Comparison of ENCODE assay signal across 9 mouse cellular contexts in the genomic region with DNA sequence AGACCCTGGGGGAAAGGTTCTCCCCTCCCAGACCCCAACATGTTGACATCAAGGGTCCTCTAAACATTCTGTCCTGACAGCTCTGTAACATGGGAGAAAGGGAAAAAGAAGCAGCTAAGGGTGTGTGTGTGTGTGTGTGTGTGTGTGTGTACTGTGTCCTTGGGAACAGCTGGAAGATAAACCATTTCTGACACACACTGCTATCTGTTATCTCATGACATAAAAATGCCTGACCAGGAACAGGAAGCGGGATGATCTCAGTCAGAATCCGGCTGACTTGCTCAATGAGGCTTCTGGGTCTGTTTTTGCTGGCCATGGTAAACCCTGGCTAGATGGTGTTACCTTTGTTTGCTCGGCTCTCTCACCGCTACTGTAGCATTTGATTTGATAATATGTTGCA.
DNase-seq lines count a peak whose midpoint lies in the region; ATAC-seq and TF ChIP-seq lines count a peak whose summit lies in the region.
"Had no signal": no experiment of that assay in that cellular context is flagged by ENCODE, and none has a peak within 500 bp of the region (broad histone marks: within the 10 kb centered on the region; RNA-seq: fewer than 3 reads in every experiment).

No protein-coding gene starts in this region.

- no peak overlapping the region for H3K9ac ChIP-seq in intestine, embryonic 14.5 days (ENCODE audit: low read length)
- H3K9ac ChIP-seq in intestine, postnatal 0 days (ENCODE audit: low read depth, low read length): no peak overlapping the region
- H3K9ac ChIP-seq in intestine, embryonic 16.5 days (ENCODE audit: low read depth, low read length): no peak overlapping the region
- no peak overlapping the region for H3K9ac ChIP-seq in forebrain, embryonic 11.5 days (ENCODE audit: low read length)

- H3K36me3 ChIP-seq in intestine, embryonic 14.5 days (ENCODE audit: control insufficient read depth, insufficient read depth, low read length): no peaks in the 10 kb centered on the region
- no peaks in the 10 kb centered on the region for H3K36me3 ChIP-seq in intestine, postnatal 0 days (ENCODE audit: control insufficient read depth, insufficient read depth)
- H3K36me3 ChIP-seq in intestine, embryonic 16.5 days (ENCODE audit: control insufficient read depth, insufficient read depth, low read length): no peaks in the 10 kb centered on the region
- H3K36me3 ChIP-seq in forebrain, embryonic 11.5 days (ENCODE audit: control insufficient read depth, insufficient read depth, low read length): no peaks in the 10 kb centered on the region
- H3K36me3 ChIP-seq: limb, embryonic 10.5 days had no signal

- no peaks in the 10 kb centered on the region for H3K27me3 ChIP-seq in intestine, embryonic 14.5 days (replicated peaks; ENCODE audit: control insufficient read depth, insufficient read depth, low read length)
- H3K27me3 ChIP-seq in intestine, postnatal 0 days (replicated peaks; ENCODE audit: control insufficient read depth, insufficient read depth, low read length): no peaks in the 10 kb centered on the region
- H3K27me3 ChIP-seq in intestine, embryonic 16.5 days (replicated peaks; ENCODE audit: control insufficient read depth, insufficient read depth, low read length): no peaks in the 10 kb centered on the region
- no peaks in the 10 kb centered on the region for H3K27me3 ChIP-seq in forebrain, embryonic 11.5 days (ENCODE audit: control insufficient read depth, insufficient read depth, low read length)

- no peaks in the 10 kb centered on the region for H3K9me3 ChIP-seq in intestine, embryonic 14.5 days (ENCODE audit: control insufficient read depth, low read length)
- no peaks in the 10 kb centered on the region for H3K9me3 ChIP-seq in intestine, postnatal 0 days (ENCODE audit: control insufficient read depth)
- no peaks in the 10 kb centered on the region for H3K9me3 ChIP-seq in intestine, embryonic 16.5 days (ENCODE audit: control insufficient read depth, low read length)
- H3K9me3 ChIP-seq in forebrain, embryonic 11.5 days (ENCODE audit: control insufficient read depth, low read length): no peaks in the 10 kb centered on the region
- H3K9me3 ChIP-seq: limb, embryonic 10.5 days had no signal

- no peak overlapping the region for H3K4me2 ChIP-seq in intestine, embryonic 14.5 days (ENCODE audit: low read length)
- no peak overlapping the region for H3K4me2 ChIP-seq in intestine, postnatal 0 days (replicated peaks; ENCODE audit: low read depth)
- H3K4me2 ChIP-seq in intestine, embryonic 16.5 days (ENCODE audit: low read depth, low read length): no peak overlapping the region
- no peak overlapping the region for H3K4me2 ChIP-seq in forebrain, embryonic 11.5 days (ENCODE audit: low read depth, low read length, severe bottlenecking)

- H3K4me1 ChIP-seq in intestine, embryonic 14.5 days (replicated peaks; ENCODE audit: control insufficient read depth, insufficient read depth, low read length): peaks cover 14% of the 10 kb centered on the region
- H3K4me1 ChIP-seq in intestine, postnatal 0 days (replicated peaks; ENCODE audit: control insufficient read depth, insufficient read depth, low read length): no peaks in the 10 kb centered on the region
- no peaks in the 10 kb centered on the region for H3K4me1 ChIP-seq in intestine, embryonic 16.5 days (ENCODE audit: control insufficient read depth, insufficient read depth, low read length)
- peaks cover 1% of the 10 kb centered on the region; the same call in 1 of the 2 replicates for H3K4me1 ChIP-seq in forebrain, embryonic 11.5 days (replicated peaks; ENCODE audit: control insufficient read depth, insufficient read depth, low read length)

- no peak for DNase-seq in intestine, embryonic 14.5 days (ENCODE audit: low spot score)
- DNase-seq in adrenal gland, postnatal 14 days: peak; percentile 44
- DNase-seq in lung, postnatal 36 days: peak; percentile 3
- DNase-seq in forebrain, embryonic 11.5 days (ENCODE audit: low spot score): no peak
- no peak for DNase-seq in ovary, postnatal 10 days (ENCODE audit: low spot score)
- no peak for DNase-seq in spleen, adult 18-20 months

- peak; percentile 55; the same call in 1 of the 2 replicates for ATAC-seq in intestine, embryonic 14.5 days (replicated peaks; ENCODE audit: low FRiP score, low TSS enrichment, low read depth)
- ATAC-seq in intestine, postnatal 0 days: no peak
- ATAC-seq in intestine, embryonic 16.5 days: peak; percentile 60
- no peak for ATAC-seq in forebrain, embryonic 11.5 days (replicated peaks; ENCODE audit: low FRiP score)

- 31% methylated on average over 4 of the region's 4 CpGs for WGBS in intestine, embryonic 14.5 days
- 31% methylated on average over 4 of the region's 4 CpGs for WGBS in intestine, postnatal 0 days
- 38% methylated on average over 4 of the region's 4 CpGs for WGBS in intestine, embryonic 16.5 days
- WGBS in forebrain, embryonic 11.5 days: 85% methylated on average over 4 of the region's 4 CpGs

- no peak for TF ChIP-seq CTCF in intestine, postnatal 0 days (IDR thresholded peaks at IDR 0.05; ENCODE audit: low read depth)

- peak overlapping the region; percentile 11; the same call in 1 of the 2 replicates for H3K27ac ChIP-seq in intestine, embryonic 14.5 days (ENCODE audit: low read depth)
- no peak overlapping the region for H3K27ac ChIP-seq in intestine, postnatal 0 days (ENCODE audit: low read depth, low read length)
- H3K27ac ChIP-seq in intestine, embryonic 16.5 days (ENCODE audit: low read length): no peak overlapping the region
- H3K27ac ChIP-seq in forebrain, embryonic 11.5 days (ENCODE audit: low read depth, low read length): no peak overlapping the region
- H3K27ac ChIP-seq: limb, embryonic 10.5 days had no signal

- H3K4me3 ChIP-seq in intestine, embryonic 14.5 days (ENCODE audit: low read depth, low read length): no peak overlapping the region
- H3K4me3 ChIP-seq in intestine, postnatal 0 days (ENCODE audit: low read depth, low read length): no peak overlapping the region
- no peak overlapping the region for H3K4me3 ChIP-seq in intestine, embryonic 16.5 days (ENCODE audit: low read length)
- H3K4me3 ChIP-seq in forebrain, embryonic 11.5 days (ENCODE audit: low read depth, low read length): no peak overlapping the region
- H3K4me3 ChIP-seq: limb, embryonic 10.5 days had no signal

Comparison
In these comparisons a context has a peak if more than half of its experiments do, and no peak if none do; other contexts are left out.
1. ATAC-seq: peak in intestine, embryonic 14.5 days (single experiment) and intestine, embryonic 16.5 days (single experiment); none in intestine, postnatal 0 days (single experiment) and forebrain, embryonic 11.5 days (single experiment).
2. DNase-seq: peak in adrenal gland, postnatal 14 days (single experiment) and lung, postnatal 36 days (single experiment); none in intestine, embryonic 14.5 days (single experiment), forebrain, embryonic 11.5 days (single experiment), ovary, postnatal 10 days (single experiment) and spleen, adult 18-20 months (0 of 2).